27 mouse cellular contexts compared by ENCODE assay signal in the genomic region with DNA sequence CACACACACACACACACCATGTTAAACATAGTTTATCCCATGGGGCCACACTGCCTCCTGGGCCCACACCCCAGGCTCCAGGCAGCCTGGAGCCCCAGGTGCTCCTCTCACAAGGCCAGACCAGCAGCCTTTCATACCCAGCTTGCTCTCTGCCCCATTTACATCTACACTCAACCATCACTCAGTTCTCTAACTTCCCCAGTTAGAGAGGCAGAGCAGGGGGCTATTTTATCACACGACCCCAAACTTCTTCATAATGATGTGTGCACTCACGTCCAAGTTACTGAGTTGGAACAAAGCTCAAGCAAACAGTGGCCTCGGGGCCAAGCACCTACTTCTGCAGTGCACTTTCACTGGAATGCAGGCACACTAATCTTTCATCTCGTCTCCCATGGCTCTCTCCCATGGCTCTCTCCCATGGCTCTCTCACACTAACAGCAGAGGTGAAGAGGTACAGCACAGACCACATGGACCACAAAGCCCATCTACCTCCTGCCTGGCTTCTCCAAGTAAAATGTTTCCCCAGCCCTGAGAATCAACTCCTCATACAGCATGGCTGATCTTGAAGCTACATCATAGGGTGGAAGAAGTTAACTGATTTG.
"Had no signal": no experiment of that assay in that cellular context is flagged by ENCODE, and none has a peak within 500 bp of the region (broad histone marks: within the 10 kb centered on the region; RNA-seq: fewer than 3 reads in every experiment).

No protein-coding gene starts in this region.

- H3K27ac ChIP-seq: gastrocnemius, adult 2 months; heart, adult 2 months; heart, embryonic 13.5 days; heart, embryonic 15.5 days; hindbrain, embryonic 10.5 days; hindbrain, embryonic 12.5 days; hindbrain, embryonic 14.5 days; intestine, embryonic 15.5 days; layer of hippocampus, adult 2 months; left cerebral cortex, adult 2 months; limb, embryonic 10.5 days; limb, embryonic 12.5 days; liver, embryonic 13.5 days; liver, embryonic 15.5 days had no signal

- H3K36me3 ChIP-seq: heart, embryonic 15.5 days; intestine, embryonic 15.5 days; liver, embryonic 13.5 days; liver, embryonic 15.5 days had no signal

- H3K9ac ChIP-seq: heart, embryonic 13.5 days; heart, embryonic 15.5 days; hindbrain, embryonic 12.5 days; hindbrain, embryonic 14.5 days; intestine, embryonic 15.5 days; limb, embryonic 12.5 days; liver, embryonic 13.5 days; liver, embryonic 15.5 days had no signal

- H3K27me3 ChIP-seq: heart, embryonic 13.5 days; heart, embryonic 15.5 days; hindbrain, embryonic 12.5 days; intestine, embryonic 15.5 days; limb, embryonic 12.5 days; liver, embryonic 13.5 days; liver, embryonic 15.5 days had no signal

- H3K9me3 ChIP-seq: heart, embryonic 13.5 days; heart, embryonic 15.5 days; hindbrain, embryonic 10.5 days; hindbrain, embryonic 12.5 days; intestine, embryonic 15.5 days; limb, embryonic 10.5 days; limb, embryonic 12.5 days; liver, embryonic 13.5 days; liver, embryonic 15.5 days had no signal

- H3K4me1 ChIP-seq: heart, embryonic 13.5 days; heart, embryonic 15.5 days; hindbrain, embryonic 10.5 days; hindbrain, embryonic 12.5 days; intestine, embryonic 15.5 days; limb, embryonic 10.5 days; limb, embryonic 12.5 days; liver, embryonic 13.5 days; liver, embryonic 15.5 days had no signal

- H3K4me2 ChIP-seq: heart, embryonic 13.5 days; heart, embryonic 15.5 days; hindbrain, embryonic 12.5 days; hindbrain, embryonic 14.5 days; intestine, embryonic 15.5 days; limb, embryonic 12.5 days; liver, embryonic 11.5 days; liver, embryonic 13.5 days; liver, embryonic 15.5 days had no signal

- DNase-seq: gastrocnemius, adult 2 months; gastrocnemius, postnatal 10 days; gastrocnemius, postnatal 25 days; heart, adult 2 months; heart, postnatal 14 days; heart, postnatal 4 days; kidney, adult 8-10 months; kidney, postnatal 10 days; kidney, postnatal 25 days; liver; liver, embryonic 13.5 days had no signal

- H3K4me3 ChIP-seq: gastrocnemius, adult 2 months; heart, adult 2 months; heart, embryonic 13.5 days; heart, embryonic 15.5 days; hindbrain, embryonic 10.5 days; hindbrain, embryonic 12.5 days; intestine, embryonic 15.5 days; layer of hippocampus, adult 2 months; left cerebral cortex, adult 2 months; limb, embryonic 10.5 days; limb, embryonic 12.5 days; liver, embryonic 13.5 days; liver, embryonic 15.5 days had no signal

- ATAC-seq: forebrain, embryonic 16.5 days; hindbrain, embryonic 16.5 days; inflammation-experienced regulatory T-cells, adult 6 months; intestine, embryonic 15.5 days; intestine, postnatal 0 days had no signal
